Mouse (Mus musculus): Measurements from ENCODE around the gene Pax5. TPM values are rescaled to one million over a fixed set of nuclear protein-coding genes. Genes with fewer than 3 reads are reported as not detected.

Gene Pax5
- polyA plus RNA-seq, 1 experiment from 2014 or later = 0.05 TPM

DNA sequence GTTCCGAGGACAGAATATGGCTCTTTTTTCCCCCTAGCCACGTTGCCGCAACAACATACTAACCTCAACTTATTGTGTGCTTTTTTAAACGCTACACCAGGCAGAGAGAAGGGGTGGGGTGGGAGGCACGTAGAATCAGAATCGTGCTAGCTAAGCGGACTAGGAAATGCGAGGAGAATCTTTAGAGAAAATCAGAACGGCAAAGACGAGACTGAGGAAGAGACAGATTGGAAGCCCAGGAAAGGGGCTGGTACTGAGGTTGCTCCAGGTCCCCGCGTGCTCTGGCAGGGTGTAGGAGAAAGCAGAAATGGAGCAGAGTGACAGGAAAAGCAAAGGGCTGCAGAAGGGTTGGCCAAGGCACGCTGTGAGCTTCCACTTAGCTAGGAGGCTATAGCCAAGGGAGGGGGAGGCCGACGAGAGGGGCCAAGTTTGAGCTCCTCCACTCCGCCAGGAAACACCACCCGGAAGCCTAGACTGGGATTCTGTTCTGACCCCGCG lies 3.3 kb upstream of the Pax5 start:
- H3K4me3 ChIP-seq (ENCODE audit: low read depth, low read length) = no peak overlapping the region
- ATAC-seq (no peak), DNase-seq (ENCODE audit: low spot score) (no peak)
- no peak overlapping the region for H3K27ac ChIP-seq (ENCODE audit: low read length)
- no peaks in the 10 kb centered on the region for H3K4me1 ChIP-seq (ENCODE audit: insufficient read depth, low read depth, low read length)
- no peaks in the 10 kb centered on the region for H3K36me3 ChIP-seq (ENCODE audit: insufficient read depth, low read length)
- no peak overlapping the region for H3K4me2 ChIP-seq (replicated peaks; ENCODE audit: low read depth, low read length)
- peaks cover 83% of the 10 kb centered on the region for H3K27me3 ChIP-seq (replicated peaks; ENCODE audit: insufficient read depth, low read length)
- under 1% methylated on average over 19 of the region's 19 CpGs for WGBS
- TF ChIP-seq EP300 (IDR thresholded peaks at IDR 0.05) (no peak), CTCF (IDR thresholded peaks at IDR 0.05) (no peak)
- no peaks in the 10 kb centered on the region for H3K9me3 ChIP-seq (ENCODE audit: low read length)
- no peak overlapping the region for H3K9ac ChIP-seq (replicated peaks; ENCODE audit: low read depth)

DNA sequence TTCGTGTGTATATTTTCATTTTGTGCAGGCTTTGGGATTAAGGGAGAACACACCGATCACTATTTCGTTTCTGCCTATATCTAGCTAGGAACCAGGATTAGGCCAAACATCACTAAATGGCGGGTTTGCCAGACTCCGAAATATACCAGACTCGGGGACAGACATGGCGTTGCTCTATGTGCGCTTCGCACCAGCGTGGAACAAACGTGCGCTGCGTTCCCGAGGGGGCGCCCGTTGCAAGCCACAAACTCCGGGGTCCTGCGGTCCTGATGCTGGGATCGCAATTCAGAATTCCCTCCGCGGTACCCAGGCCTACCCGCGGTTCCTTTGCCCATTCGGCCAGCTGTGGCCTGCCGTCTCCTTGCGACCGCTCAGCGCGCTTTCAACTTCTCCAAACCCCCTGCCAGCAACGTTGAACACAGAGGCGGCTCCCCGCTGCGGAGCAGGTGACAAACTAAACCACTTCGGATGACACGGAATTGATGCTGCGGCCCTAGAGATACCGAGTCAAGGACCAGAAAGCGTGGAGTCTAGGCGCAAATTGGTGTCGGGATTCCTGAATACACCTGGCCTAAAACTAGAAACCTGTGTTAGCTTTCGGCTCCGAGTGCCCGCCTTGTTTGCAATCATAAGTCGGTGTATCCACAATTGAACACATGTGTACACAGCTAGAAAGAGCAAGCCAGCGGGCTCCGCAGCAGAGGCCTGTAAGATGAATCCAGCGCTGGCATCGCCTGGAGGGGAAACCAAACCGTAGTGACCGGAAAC lies 2.7 kb upstream of the Pax5 start:
- Histone ChIP-seq H3K27ac (ENCODE audit: low read length) (no peak overlapping the region), H3K9ac (replicated peaks; ENCODE audit: low read depth) (no peak overlapping the region), H3K9me3 (ENCODE audit: low read length) (no peaks in the 10 kb centered on the region), H3K36me3 (ENCODE audit: insufficient read depth, low read length) (no peaks in the 10 kb centered on the region), H3K27me3 (replicated peaks; ENCODE audit: insufficient read depth, low read length) (peaks cover 83% of the 10 kb centered on the region), H3K4me3 (ENCODE audit: low read depth, low read length) (no peak overlapping the region), H3K4me1 (ENCODE audit: insufficient read depth, low read depth, low read length) (no peaks in the 10 kb centered on the region), H3K4me2 (replicated peaks; ENCODE audit: low read depth, low read length) (no peak overlapping the region; the same call in 1 of the 2 replicates)
- WGBS = 2% methylated on average over 50 of the region's 50 CpGs
- TF ChIP-seq EP300 (IDR thresholded peaks at IDR 0.05) (no peak), CTCF (IDR thresholded peaks at IDR 0.05) (no peak)
- no peak for DNase-seq (ENCODE audit: low spot score)
- no peak for ATAC-seq

DNA sequence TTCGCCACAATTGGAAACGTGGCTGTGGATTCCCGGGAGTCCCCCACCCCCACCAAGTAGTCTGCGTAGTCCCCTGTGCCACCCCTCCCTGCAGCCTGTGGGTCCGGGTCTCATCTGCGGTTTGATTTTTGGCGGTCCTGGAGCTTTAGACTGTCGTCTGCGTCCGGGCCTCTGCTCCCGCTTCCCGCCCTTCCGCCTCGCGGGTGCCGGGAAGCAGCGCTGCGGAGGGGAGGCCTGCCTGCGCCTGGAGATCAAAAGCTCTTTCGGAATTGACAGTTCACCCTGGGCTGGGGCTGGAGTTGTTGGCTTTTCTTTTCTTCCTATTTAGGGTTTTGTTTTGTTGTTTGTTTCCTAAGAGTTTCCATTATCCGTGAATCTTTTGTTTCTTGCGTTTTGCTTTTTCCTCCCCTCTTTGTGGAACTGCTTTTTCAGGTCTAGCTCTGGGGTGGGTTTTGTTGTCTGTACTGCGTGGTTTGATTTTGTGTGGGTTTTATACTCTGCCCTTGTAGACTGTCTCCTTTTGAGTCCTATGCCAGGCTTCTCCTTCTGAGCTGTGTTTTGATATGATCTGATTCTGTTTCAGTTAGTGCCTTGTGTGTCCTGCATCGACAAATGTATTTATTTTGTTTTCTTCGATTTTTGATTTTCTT lies 1.9 kb upstream of the Pax5 start:
- Histone ChIP-seq H3K9me3 (ENCODE audit: low read length) (no peaks in the 10 kb centered on the region), H3K27me3 (replicated peaks; ENCODE audit: insufficient read depth, low read length) (peaks cover 81% of the 10 kb centered on the region), H3K27ac (ENCODE audit: low read length) (no peak overlapping the region), H3K4me3 (ENCODE audit: low read depth, low read length) (peak overlapping the region; percentile 8; the same call in 1 of the 2 replicates), H3K36me3 (ENCODE audit: insufficient read depth, low read length) (no peaks in the 10 kb centered on the region), H3K4me2 (replicated peaks; ENCODE audit: low read depth, low read length) (peak overlapping the region; percentile 40), H3K9ac (replicated peaks; ENCODE audit: low read depth) (no peak overlapping the region), H3K4me1 (ENCODE audit: insufficient read depth, low read depth, low read length) (no peaks in the 10 kb centered on the region)
- TF ChIP-seq CTCF (IDR thresholded peaks at IDR 0.05) (no peak), EP300 (IDR thresholded peaks at IDR 0.05) (no peak)
- DNase-seq (ENCODE audit: low spot score) (no peak), ATAC-seq (no peak)
- WGBS = 3% methylated on average over 25 of the region's 25 CpGs

DNA sequence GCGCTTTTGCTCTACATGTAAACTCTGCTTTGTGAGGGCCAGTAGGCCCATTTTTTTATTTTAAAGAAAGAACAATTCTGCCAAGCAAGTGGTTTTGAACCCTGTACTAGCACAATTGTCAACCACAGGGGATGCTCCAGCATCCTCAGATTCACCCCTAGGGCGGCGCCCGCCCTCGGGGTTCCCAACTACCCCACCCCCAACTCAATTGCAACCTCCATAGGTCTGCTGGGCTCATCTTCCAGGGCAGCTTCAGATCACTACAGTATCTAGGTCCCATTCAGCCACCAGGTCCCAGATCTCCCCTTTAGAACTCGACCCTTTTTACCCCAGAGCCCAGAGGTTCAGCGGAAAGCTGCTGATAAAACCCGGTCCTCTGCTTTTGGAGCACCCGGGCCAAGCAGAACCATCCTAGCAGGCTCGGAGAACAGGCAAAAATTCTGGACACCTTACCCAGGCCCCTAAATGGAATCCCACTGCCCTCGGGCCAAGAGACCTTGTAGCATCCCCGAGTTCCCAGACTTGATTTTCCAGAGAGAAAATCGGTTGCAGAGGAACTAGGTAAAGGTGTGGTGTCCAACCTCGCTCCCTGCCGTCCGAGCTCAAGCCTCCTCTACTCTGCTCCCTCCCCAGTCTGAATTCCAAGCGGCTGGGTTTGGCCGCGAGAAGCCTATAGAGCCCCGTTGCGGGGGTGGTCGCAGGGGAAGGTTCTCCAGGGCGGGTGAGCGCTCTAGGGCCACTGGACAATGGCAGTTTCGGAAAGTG lies 1.0 kb upstream of the Pax5 start:
- H3K27me3 ChIP-seq (replicated peaks; ENCODE audit: insufficient read depth, low read length) = peaks cover 79% of the 10 kb centered on the region
- ATAC-seq (no peak), DNase-seq (ENCODE audit: low spot score) (no peak)
- 3% methylated on average over 25 of the region's 25 CpGs for WGBS
- H3K9me3 ChIP-seq (ENCODE audit: low read length) = no peaks in the 10 kb centered on the region
- no peaks in the 10 kb centered on the region for H3K36me3 ChIP-seq (ENCODE audit: insufficient read depth, low read length)
- no peak overlapping the region for H3K27ac ChIP-seq (ENCODE audit: low read length)
- peak overlapping the region; percentile 40; the same call in 1 of the 2 replicates for H3K4me2 ChIP-seq (replicated peaks; ENCODE audit: low read depth, low read length)
- TF ChIP-seq CTCF (IDR thresholded peaks at IDR 0.05) (no peak), EP300 (IDR thresholded peaks at IDR 0.05) (no peak)
- no peak overlapping the region for H3K9ac ChIP-seq (replicated peaks; ENCODE audit: low read depth)
- no peaks in the 10 kb centered on the region for H3K4me1 ChIP-seq (ENCODE audit: insufficient read depth, low read depth, low read length)
- 0 out of 2 replicates have a peak overlapping the region, but pooled peaks have one; percentile 8 for H3K4me3 ChIP-seq (ENCODE audit: low read depth, low read length)

DNA sequence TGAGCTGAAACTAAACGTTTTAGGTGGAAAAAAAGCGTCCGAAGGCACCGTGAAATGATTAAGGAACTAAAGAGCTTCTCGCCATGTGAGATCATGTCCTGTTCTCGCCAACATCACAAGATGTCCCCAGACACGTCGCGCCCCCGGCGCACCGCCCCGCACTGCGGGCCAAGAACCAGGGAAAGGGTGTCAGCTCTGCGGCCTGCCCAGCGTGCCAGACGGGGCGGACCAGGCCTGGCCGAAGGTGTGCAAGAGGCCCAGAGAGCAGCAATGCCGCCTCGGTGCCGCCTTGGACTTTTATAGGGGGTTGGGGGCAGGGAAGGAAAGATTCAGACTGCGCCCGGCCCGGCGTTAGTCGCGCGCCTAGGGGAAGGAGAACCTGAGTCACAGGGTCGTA lies 412 bp upstream of the Pax5 start:
- WGBS = 2% methylated on average over 30 of the region's 30 CpGs
- no peaks in the 10 kb centered on the region for H3K4me1 ChIP-seq (ENCODE audit: insufficient read depth, low read depth, low read length)
- peaks cover 84% of the 10 kb centered on the region for H3K27me3 ChIP-seq (replicated peaks; ENCODE audit: insufficient read depth, low read length)
- H3K27ac ChIP-seq (ENCODE audit: low read length) = no peak overlapping the region
- no peaks in the 10 kb centered on the region for H3K9me3 ChIP-seq (ENCODE audit: low read length)
- H3K36me3 ChIP-seq (ENCODE audit: insufficient read depth, low read length) = no peaks in the 10 kb centered on the region
- H3K4me2 ChIP-seq (replicated peaks; ENCODE audit: low read depth, low read length) = no peak overlapping the region
- no peak for DNase-seq (ENCODE audit: low spot score)
- TF ChIP-seq EP300 (IDR thresholded peaks at IDR 0.05) = no peak
- ATAC-seq = no peak
- H3K4me3 ChIP-seq (ENCODE audit: low read depth, low read length) = no peak overlapping the region
- H3K9ac ChIP-seq (replicated peaks; ENCODE audit: low read depth) = no peak overlapping the region

DNA sequence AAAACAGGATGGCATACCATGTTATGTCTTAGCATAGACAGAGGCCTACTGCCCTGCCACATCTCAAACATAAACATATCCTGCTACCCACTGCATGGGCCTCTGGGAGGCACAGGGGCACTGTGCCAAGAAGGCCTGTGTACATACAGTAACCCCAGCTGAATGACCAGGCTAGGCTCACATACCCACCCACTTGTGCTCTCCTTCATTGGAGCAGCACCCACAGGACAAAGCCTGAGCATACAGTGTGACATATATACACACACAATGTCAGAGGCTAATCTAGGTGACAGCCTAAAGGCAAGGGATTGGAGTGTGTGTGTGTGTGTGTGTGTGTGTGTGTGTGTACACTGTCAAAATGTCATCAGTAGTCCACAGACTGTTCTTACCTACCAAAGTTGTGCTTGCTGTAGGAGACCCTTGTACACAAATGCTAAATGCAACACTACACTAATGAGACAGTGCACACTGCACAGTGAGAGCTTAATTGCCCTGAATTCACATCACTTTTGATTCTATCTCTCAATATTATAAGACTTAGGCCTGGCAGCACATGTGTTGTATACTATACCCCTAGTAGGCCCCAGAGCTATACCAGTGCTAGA lies 1.1 kb downstream of the Pax5 start:
- DNase-seq (ENCODE audit: low spot score) = no peak
- ATAC-seq = no peak
- Histone ChIP-seq H3K36me3 (ENCODE audit: insufficient read depth, low read length) (no peaks in the 10 kb centered on the region), H3K4me2 (replicated peaks; ENCODE audit: low read depth, low read length) (no peak overlapping the region), H3K4me1 (ENCODE audit: insufficient read depth, low read depth, low read length) (no peaks in the 10 kb centered on the region), H3K27ac (ENCODE audit: low read length) (no peak overlapping the region), H3K9ac (replicated peaks; ENCODE audit: low read depth) (no peak overlapping the region), H3K4me3 (ENCODE audit: low read depth, low read length) (no peak overlapping the region), H3K27me3 (replicated peaks; ENCODE audit: insufficient read depth, low read length) (peaks cover 84% of the 10 kb centered on the region), H3K9me3 (ENCODE audit: low read length) (no peaks in the 10 kb centered on the region)
- TF ChIP-seq EP300 (IDR thresholded peaks at IDR 0.05) = no peak
- no peak for TF ChIP-seq CTCF (IDR thresholded peaks at IDR 0.05)
